Mouse (Mus musculus): ENCODE measurements around the gene Polr2m.

DNA sequence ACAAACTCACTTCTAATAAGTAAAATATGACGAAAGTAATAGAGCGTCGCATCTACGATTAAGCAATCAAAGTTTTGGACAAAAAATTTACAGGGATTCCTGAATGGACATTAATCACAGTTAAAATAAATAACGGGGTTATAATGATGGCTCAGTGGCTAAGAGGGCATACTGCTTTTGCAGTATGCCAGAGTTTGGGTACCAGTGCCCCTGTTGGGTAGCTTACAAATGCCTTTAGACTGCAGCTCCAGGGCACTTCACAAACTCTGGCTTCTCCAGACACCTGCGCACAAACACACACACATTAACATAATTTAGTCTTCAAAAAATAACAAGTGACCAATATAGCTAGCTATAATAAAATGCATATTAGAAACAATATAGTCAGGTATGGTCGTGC is 392 bp upstream of the Polr2m start:
- TF ChIP-seq CTCF (IDR thresholded peaks at IDR 0.05; ENCODE audit: low read depth) (no peak), EP300 (IDR thresholded peaks at IDR 0.05; ENCODE audit: low read depth) (no peak)

All from liver, embryonic 14.5 days (tissue).